Mouse (Mus musculus) layer of hippocampus, adult 9-10 months (tissue): ENCODE data around the gene Camta1.
"Not testable (repeated sequence)": the region's sequence is repeated elsewhere in the genome, so short reads cannot be mapped to it uniquely, and the experiment has no call there.

Source experiments
- DNase-seq: peaks from one replicate; pipeline ENCODE4 v3.0.0; 2022; ENCODE audit warnings: low spot score

The Camta1 gene

GRCm38 (mm10) chr4:150889955-150890315 lies 971.7 kb downstream of the Camta1 start:
- no peak for DNase-seq

- DNase-seq: no peak
Measured at GRCm38 (mm10) chr4:150889273-150889954, 972.3 kb downstream of the Camta1 start.

GRCm38 (mm10) chr4:150888492-150888891 lies 973.2 kb downstream of the Camta1 start:
- DNase-seq: no peak

GRCm38 (mm10) chr4:150887903-150888302 lies 973.8 kb downstream of the Camta1 start:
- DNase-seq: no peak

GRCm38 (mm10) chr4:150882632-150883031 lies 979.0 kb downstream of the Camta1 start:
- DNase-seq: no peak

- DNase-seq: no peak
Measured at GRCm38 (mm10) chr4:150880364-150880763, 981.3 kb downstream of the Camta1 start.

GRCm38 (mm10) chr4:150879631-150880030 lies 982.0 kb downstream of the Camta1 start:
- DNase-seq: no peak

- no peak for DNase-seq
Measured at GRCm38 (mm10) chr4:150875393-150875792, 986.3 kb downstream of the Camta1 start.

- DNase-seq: not testable (repeated sequence)
Measured at GRCm38 (mm10) chr4:150874416-150874815, 987.3 kb downstream of the Camta1 start.

- DNase-seq: no peak
Measured at GRCm38 (mm10) chr4:150872681-150873080, 989.0 kb downstream of the Camta1 start.

- no peak for DNase-seq
Measured at GRCm38 (mm10) chr4:150872139-150872651, 989.5 kb downstream of the Camta1 start.

- DNase-seq: no peak
Measured at GRCm38 (mm10) chr4:150871392-150872138, 990.1 kb downstream of the Camta1 start.

GRCm38 (mm10) chr4:150870963-150871391 lies 990.7 kb downstream of the Camta1 start:
- no peak for DNase-seq

- no peak for DNase-seq
Measured at GRCm38 (mm10) chr4:150869276-150870197, 992.1 kb downstream of the Camta1 start.

GRCm38 (mm10) chr4:150868859-150869258 lies 992.8 kb downstream of the Camta1 start:
- no peak for DNase-seq

GRCm38 (mm10) chr4:150868161-150868560 lies 993.5 kb downstream of the Camta1 start:
- no peak for DNase-seq
